Mouse (Mus musculus) liver, embryonic 14.5 days (tissue): ENCODE data around the gene Snx1. TPM values are rescaled to one million over a fixed set of nuclear protein-coding genes. Genes with fewer than 3 reads are reported as not detected.

Experiments used
- ATAC-seq: fragments of 200-750 bp; cut with Nextera tagmentation; 2 replicates; pipeline ENCODE4 v1.8.0; 2017; ENCODE audit warnings: moderate number of reproducible peaks, mild to moderate bottlenecking, moderate library complexity; ENCODE audit not compliant: insufficient read depth
- DNase-seq, 3 experiments: peaks; one replicate each; pipeline ENCODE4 v3.0.0-alpha.2; 2012 to 2013; ENCODE audit warnings: low read depth in 3 of 3, low spot score in 3 of 3
- H3K27ac ChIP-seq: fragments of 300-500 bp; sonication (generic); 2 replicates; pipeline ENCODE4 v1.5.1; 2014; ENCODE audit warnings: moderate library complexity, mild to moderate bottlenecking, control low read depth, inconsistent platforms
- H3K27me3 ChIP-seq: fragments of 300-500 bp; sonication (generic); 2 replicates; pipeline ENCODE4 v1.6.1; 2014; ENCODE audit warnings: mild to moderate bottlenecking, low read length, moderate library complexity; ENCODE audit not compliant: control insufficient read depth, insufficient read depth
- H3K36me3 ChIP-seq: fragments of 300-500 bp; sonication (generic); replicated peaks from 2 replicates; pipeline ENCODE4 v1.6.1; 2014; ENCODE audit warnings: low read depth; ENCODE audit not compliant: control insufficient read depth, insufficient read depth
- H3K4me1 ChIP-seq, 2 experiments: fragments of 200-500 bp in 1 of 2; fragments of 300-500 bp in 1 of 2; sonication (generic) in 1 of 2; replicated peaks; 2 replicates each; pipeline ENCODE4 v1.6.1; 2012 to 2014; ENCODE audit warnings: antibody characterized with exemption in 1 of 2, inconsistent platforms in 1 of 2, low read length in 1 of 2; ENCODE audit not compliant: control insufficient read depth in 2 of 2, insufficient read depth in 2 of 2
- H3K4me2 ChIP-seq: fragments of 300-500 bp; sonication (generic); 2 replicates; pipeline ENCODE4 v1.6.1; 2014; ENCODE audit warnings: low read depth, mild to moderate bottlenecking, control low read depth, moderate library complexity
- H3K4me3 ChIP-seq, 2 experiments: fragments of 200-500 bp in 1 of 2; fragments of 300-500 bp in 1 of 2; sonication (generic) in 1 of 2; 2 replicates each; pipeline ENCODE4 v1.5.1; 2012 to 2014; ENCODE audit warnings: low read depth in 2 of 2, low read length in 2 of 2, mild to moderate bottlenecking in 2 of 2, control low read depth in 1 of 2, inconsistent platforms in 1 of 2, moderate library complexity in 1 of 2; ENCODE audit not compliant: insufficient read depth in 1 of 2
- H3K9ac ChIP-seq: fragments of 300-500 bp; sonication (generic); replicated peaks from 2 replicates; pipeline ENCODE4 v1.6.1; 2014; ENCODE audit warnings: mild to moderate bottlenecking, control low read depth, moderate library complexity
- H3K9me3 ChIP-seq: fragments of 300-500 bp; sonication (generic); 2 replicates; pipeline ENCODE4 v1.6.1; 2016; ENCODE audit warnings: low read length, mixed read lengths; ENCODE audit not compliant: control insufficient read depth
- CTCF ChIP-seq: IDR thresholded peaks from 2 replicates; pipeline ENCODE4 v1.5.1; 2016; ENCODE audit warnings: antibody characterized with exemption, low read depth, control low read depth
- EP300 ChIP-seq: IDR thresholded peaks from 2 replicates; pipeline ENCODE4 v1.6.1; 2016; ENCODE audit warnings: antibody characterized with exemption, low read depth
- WGBS: fragments of 180-500 bp; shearing (Covaris S2); extraction: QIAGEN DNeasy Blood & Tissue Kit; methylation state at CpG from one replicate; pipeline ENCODE4 v1.1.7; 2014; ENCODE audit not compliant: insufficient replicate concordance; 5-methylcytosine and 5-hydroxymethylcytosine counted together
- polyA plus RNA-seq, 2 experiments: library from polyadenylated mRNA; depleted of rRNA in 1 of 2; stranded (reverse) in 1 of 2; unstranded in 1 of 2; fragments of >200 nt; fragmentation: Nextera tagmentation in 1 of 2; extraction: Ambion mirVana in 1 of 2; gene quantifications; 2 replicates each; pipeline versions ENCODE4 v1.2.1 to v1.2.3; 2012 to 2014

The Snx1 gene
- polyA plus RNA-seq, 2 experiments = 47.7 to 66.0 TPM

GRCm38 (mm10) chr9:66072754-66073153 is 53.6 kb downstream of the Snx1 start:
- H3K4me1 ChIP-seq = peaks cover 17 to 19% of the 10 kb centered on the region in 2 experiments
- H3K9me3 ChIP-seq = no peaks in the 10 kb centered on the region
- DNase-seq = no peak
- TF ChIP-seq EP300 (no peak), CTCF (no peak)
- H3K9ac ChIP-seq = no peak overlapping the region
- no peak overlapping the region for H3K4me2 ChIP-seq
- WGBS = 80% methylated on average over 7 of the region's 7 CpGs
- no peak overlapping the region for H3K27ac ChIP-seq
- H3K27me3 ChIP-seq = peaks cover 14% of the 10 kb centered on the region
- ATAC-seq = no peak
- no peak overlapping the region for H3K4me3 ChIP-seq
- H3K36me3 ChIP-seq = peaks cover 4% of the 10 kb centered on the region

DNA sequence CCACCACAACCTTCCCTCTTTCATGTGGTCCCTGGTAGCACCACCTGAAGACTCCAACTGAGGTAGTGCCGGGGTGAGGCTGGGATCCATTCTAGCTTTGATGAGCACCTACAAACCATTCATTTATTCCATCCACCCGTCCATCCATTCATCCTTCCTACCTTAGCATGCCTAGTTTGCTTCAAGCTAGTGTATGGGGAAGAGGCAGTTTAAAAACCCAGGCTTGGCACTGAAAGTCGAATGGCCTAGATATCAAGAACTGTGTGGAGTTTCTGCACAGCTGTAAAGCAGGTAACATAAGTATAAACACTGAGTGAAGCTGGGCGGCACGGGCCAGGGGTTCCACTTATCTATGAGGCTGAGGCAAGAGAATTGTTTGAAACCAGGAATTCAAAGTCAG is 56.2 kb downstream of the Snx1 start:
- Histone ChIP-seq H3K4me3 (peak overlapping the region; percentile 15 to 93; a peak in 3 of 4 replicates), H3K9ac (peak overlapping the region; percentile 48), H3K36me3 (peaks cover 30% of the 10 kb centered on the region), H3K9me3 (no peaks in the 10 kb centered on the region), H3K27me3 (peaks cover 8% of the 10 kb centered on the region), H3K27ac (peak overlapping the region; percentile 92), H3K4me2 (peak overlapping the region; percentile 81), H3K4me1 (peaks cover 15 to 22% of the 10 kb centered on the region in 2 experiments)
- DNase-seq (no peak), ATAC-seq (peak; percentile 42; the same call in 1 of the 2 replicates)
- 45% methylated on average over 5 of the region's 5 CpGs for WGBS
- no peak for TF ChIP-seq CTCF
- TF ChIP-seq EP300 = no peak

- H3K36me3 ChIP-seq = peaks cover 32% of the 10 kb centered on the region
- peak within 1 kb of the TSS; percentile 81 for H3K4me2 ChIP-seq
- under 1% methylated on average over 22 of the region's 22 CpGs for whole genome bisulfite sequencing
- DNase-seq (peak; percentile 92 to 94 (median 93)), ATAC-seq (peak; percentile 95)
- peak within 1 kb of the TSS; percentile 92 for H3K27ac ChIP-seq
- TF ChIP-seq EP300 (peak; percentile 59; the same call in 1 of the 2 replicates), CTCF (no peak)
- H3K27me3 ChIP-seq = peaks cover 8% of the 10 kb centered on the region
- H3K4me1 ChIP-seq = peaks cover 15 to 22% of the 10 kb centered on the region in 2 experiments
- no peaks in the 10 kb centered on the region for H3K9me3 ChIP-seq
- H3K4me3 ChIP-seq = peak within 1 kb of the TSS; percentile 79 to 93
- H3K9ac ChIP-seq = peak within 1 kb of the TSS; percentile 97
Observed at GRCm38 (mm10) chr9:66069583-66069982, 56.8 kb downstream of the Snx1 start, which contains the start of gene Snx22. Gene Snx22 (minus strand): TSS chr9:66069719.

GRCm38 (mm10) chr9:66068971-66069391 is 57.4 kb downstream of the Snx1 start:
- Histone ChIP-seq H3K4me2 (peak overlapping the region; percentile 81), H3K4me3 (peak overlapping the region; percentile 79 to 93), H3K27me3 (peaks cover 8% of the 10 kb centered on the region), H3K27ac (peak overlapping the region; percentile 71), H3K9me3 (no peaks in the 10 kb centered on the region), H3K9ac (peak overlapping the region; percentile 97), H3K36me3 (peaks cover 38% of the 10 kb centered on the region), H3K4me1 (peaks cover 15 to 22% of the 10 kb centered on the region in 2 experiments)
- TF ChIP-seq EP300 (no peak), CTCF (peak; percentile 41)
- WGBS = 2% methylated on average over 30 of the region's 30 CpGs
- ATAC-seq (peak; percentile 42), DNase-seq (no peak)

- DNase-seq (no peak), ATAC-seq (no peak)
- Histone ChIP-seq H3K36me3 (peaks cover 47% of the 10 kb centered on the region), H3K9ac (peak overlapping the region; percentile 97), H3K27ac (peak overlapping the region; percentile 71; the same call in 1 of the 2 replicates), H3K4me1 (peaks cover 15 to 22% of the 10 kb centered on the region in 2 experiments), H3K9me3 (no peaks in the 10 kb centered on the region), H3K4me3 (peak overlapping the region; percentile 79 to 93), H3K4me2 (peak overlapping the region; percentile 81), H3K27me3 (peaks cover 8% of the 10 kb centered on the region)
- TF ChIP-seq CTCF = no peak
- TF ChIP-seq EP300 = no peak
- WGBS = 55% methylated on average over 4 of the region's 4 CpGs
Observed at GRCm38 (mm10) chr9:66068056-66068455, 58.3 kb downstream of the Snx1 start.
